Mouse (Mus musculus) G1E (cell line): Measurements from ENCODE around the gene Gm29735.

Experiments
- CTCF ChIP-seq: IDR thresholded peaks from 2 replicates; pipeline ENCODE4 v1.5.1; 2012; ENCODE audit warnings: low read depth, low read length, inconsistent platforms, mixed read lengths
- GATA2 ChIP-seq: IDR thresholded peaks from 2 replicates; pipeline ENCODE4 v1.6.1; 2012; ENCODE audit warnings: low read depth, low read length, inconsistent platforms, borderline replicate concordance
- POLR2AphosphoS5 ChIP-seq: IDR thresholded peaks from 2 replicates; pipeline ENCODE4 v1.6.1; 2012; ENCODE audit warnings: low read depth, low read length, inconsistent platforms; ENCODE audit not compliant: insufficient replicate concordance
- TAL1 ChIP-seq: conservative IDR thresholded peaks from 2 replicates; pipeline ENCODE4 v1.6.1; 2012; ENCODE audit warnings: low read depth, low read length, inconsistent platforms, mixed read lengths

DNA sequence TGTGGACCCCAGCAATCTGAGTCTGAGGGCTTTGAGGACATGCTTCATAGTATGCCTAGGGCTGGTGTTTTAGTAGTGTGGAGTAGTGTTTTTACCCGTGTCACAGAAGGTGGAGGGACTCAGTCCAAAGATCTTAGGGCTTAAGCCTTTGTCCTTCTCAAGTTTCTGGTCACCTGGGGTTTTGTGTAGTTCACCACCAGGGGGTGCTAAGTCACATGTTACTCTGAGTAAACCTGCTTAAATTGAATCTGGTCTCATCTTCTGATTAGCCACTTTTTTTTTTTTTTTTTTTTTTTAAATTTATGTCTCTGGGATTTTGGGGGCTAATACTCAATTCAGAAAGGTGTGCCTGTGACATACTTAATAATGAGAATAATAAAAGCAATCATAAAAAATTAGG lies 10.9 kb downstream of the Gm29735 start:
- TF ChIP-seq CTCF (no peak), TAL1 (no peak), GATA2 (no peak), POLR2AphosphoS5 (no peak)
